Mouse (Mus musculus): ENCODE data around the gene Pomt2.

GRCm38 (mm10) chr12:87070520-87070919 is 77.2 kb downstream of the Pomt2 start:
- TF ChIP-seq POLR2A (IDR thresholded peaks at IDR 0.05; ENCODE audit: borderline replicate concordance, control insufficient read depth, low read depth, low read length) (no peak), CTCF (IDR thresholded peaks at IDR 0.05; ENCODE audit: control insufficient read depth, insufficient read depth, low read length) (no peak)
